Mouse (Mus musculus) cortical plate, adult 2 months (tissue): ENCODE results near the gene Map3k21.

Experiments used
- CTCF ChIP-seq: fragments of 200-500 bp; IDR thresholded peaks from 2 replicates; pipeline ENCODE4 v1.5.1; 2011; ENCODE audit warnings: mild to moderate bottlenecking, control low read depth, low read length; ENCODE audit not compliant: insufficient read depth; ENCODE audit errors: extremely low read depth
- POLR2A ChIP-seq: fragments of 200-500 bp; IDR thresholded peaks from 2 replicates; pipeline ENCODE4 v1.6.1; 2011; ENCODE audit warnings: mild to moderate bottlenecking, low read length, control low read depth; ENCODE audit not compliant: insufficient read depth; ENCODE audit errors: extremely low read depth

DNA sequence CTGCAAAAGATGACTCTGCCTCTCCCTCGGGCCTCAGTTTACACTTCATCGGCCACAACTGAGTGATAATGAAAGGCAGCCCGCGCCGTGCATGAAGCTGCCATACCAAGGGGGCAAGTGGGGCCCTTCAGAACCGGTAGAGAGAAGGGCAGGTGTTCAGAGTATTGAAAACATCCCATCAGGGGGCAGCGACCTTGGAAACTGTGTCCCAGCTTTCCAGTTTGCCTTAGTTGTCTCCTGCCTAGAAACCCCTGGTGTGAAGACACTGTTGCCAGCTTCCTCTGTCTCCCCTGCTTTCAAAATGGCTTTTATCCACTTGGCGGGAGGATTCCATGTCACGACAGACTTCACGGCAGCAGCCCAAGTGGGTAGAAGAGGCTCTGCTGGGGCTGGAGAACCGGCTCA is 53.6 kb downstream of the Map3k21 start:
- no peak for TF ChIP-seq CTCF
- TF ChIP-seq POLR2A: no peak
